Mouse (Mus musculus) spleen, embryonic (tissue): ENCODE results near the gene Crb2.

ENCODE experiments used
- CTCF ChIA-PET: fragments of 350-600 bp; sonication (Branson Sonifier 250); formaldehyde crosslinking; loops from one replicate; lab custom pipeline; 2022; lab: Charles Lee

The Crb2 gene

GRCm38 (mm10) chr2:37776016-37776415, at the start of gene Crb2:
Gene Crb2, plus strand, starts transcription at chr2:37776249.
- CTCF ChIA-PET, result interaction anchor here (0.7 kb wide), 1 partner anchor 152 kb away, joined by 4 read pairs; no protein-coding TSS in a partner anchor

GRCm38 (mm10) chr2:37731241-37731801, 44.7 kb upstream of the Crb2 start:
- CTCF ChIA-PET, result interaction anchor here (0.8 kb wide), 2 partner anchors 19 to 29 kb away, joined by 3 to 4 read pairs; no protein-coding TSS in a partner anchor

GRCm38 (mm10) chr2:37734979-37735806, 40.9 kb upstream of the Crb2 start:
- CTCF ChIA-PET, result interaction anchor here (0.6 kb wide), 1 partner anchor 295 kb away, joined by 3 read pairs; no protein-coding TSS in a partner anchor

GRCm38 (mm10) chr2:37735807-37736188, 40.3 kb upstream of the Crb2 start:
- CTCF ChIA-PET, result interaction anchor here (0.7 kb wide), 1 partner anchor 188 kb away, joined by 7 read pairs; no protein-coding TSS in a partner anchor

- CTCF ChIA-PET, result no interaction called here
Observed at GRCm38 (mm10) chr2:37741806-37742554, 34.1 kb upstream of the Crb2 start.

- CTCF ChIA-PET, result interaction anchor here (0.6 kb wide), 1 partner anchor 160 kb away, joined by 5 read pairs; no protein-coding TSS in a partner anchor
Observed at GRCm38 (mm10) chr2:37744773-37745395, 31.2 kb upstream of the Crb2 start.

GRCm38 (mm10) chr2:37746293-37747049, 29.6 kb upstream of the Crb2 start:
- CTCF ChIA-PET, result interaction anchor here (0.6 kb wide), 1 partner anchor 145 kb away, joined by 8 read pairs; no protein-coding TSS in a partner anchor

- CTCF ChIA-PET, result no interaction called here
Observed at GRCm38 (mm10) chr2:37747909-37748308, 28.1 kb upstream of the Crb2 start.

- CTCF ChIA-PET, result no interaction called here
Observed at GRCm38 (mm10) chr2:37748442-37749066, 27.5 kb upstream of the Crb2 start.

GRCm38 (mm10) chr2:37749323-37749722, 26.7 kb upstream of the Crb2 start:
- CTCF ChIA-PET, result interaction anchor here (0.6 to 1.0 kb wide), 2 partner anchors 11 to 12 kb away, joined by 3 to 4 read pairs; no protein-coding TSS in a partner anchor

GRCm38 (mm10) chr2:37751114-37751513, 24.9 kb upstream of the Crb2 start:
- CTCF ChIA-PET, result interaction anchor here (0.5 to 0.8 kb wide), 2 partner anchors 37 to 105 kb away, joined by 3 to 10 read pairs; no protein-coding TSS in a partner anchor

- CTCF ChIA-PET, result no interaction called here
Observed at GRCm38 (mm10) chr2:37756220-37756930, 19.7 kb upstream of the Crb2 start.

- CTCF ChIA-PET, result no interaction called here
Observed at GRCm38 (mm10) chr2:37757016-37757415, 19.0 kb upstream of the Crb2 start.

- CTCF ChIA-PET, result interaction anchor here (1.8 kb wide), 1 partner anchor 14 kb away, joined by 7 read pairs; no protein-coding TSS in a partner anchor
Observed at GRCm38 (mm10) chr2:37757784-37758183, 18.3 kb upstream of the Crb2 start.

GRCm38 (mm10) chr2:37758343-37759015, 17.6 kb upstream of the Crb2 start:
- CTCF ChIA-PET, result interaction anchor here (0.6 to 1.8 kb wide), 2 partner anchors 13 to 154 kb away, joined by 4 to 7 read pairs; no protein-coding TSS in a partner anchor

- CTCF ChIA-PET, result interaction anchor here (0.7 kb wide), 1 partner anchor 11 kb away, joined by 3 read pairs; no protein-coding TSS in a partner anchor
Observed at GRCm38 (mm10) chr2:37760633-37761032, 15.4 kb upstream of the Crb2 start.

- CTCF ChIA-PET, result interaction anchor here (0.8 to 1.0 kb wide), 2 partner anchors 11 to 68 kb away, joined by 3 read pairs; no protein-coding TSS in a partner anchor
Observed at GRCm38 (mm10) chr2:37763638-37764037, 12.4 kb upstream of the Crb2 start.

GRCm38 (mm10) chr2:37764514-37764913, 11.5 kb upstream of the Crb2 start:
- CTCF ChIA-PET, result no interaction called here
